Mouse (Mus musculus): ENCODE measurements around the gene Ier5. TPM values are rescaled to one million over a fixed set of nuclear protein-coding genes. Genes with fewer than 3 reads are reported as not detected.

Ier5 gene
- polyA plus RNA-seq, 1 experiment: 9.8 TPM

DNA sequence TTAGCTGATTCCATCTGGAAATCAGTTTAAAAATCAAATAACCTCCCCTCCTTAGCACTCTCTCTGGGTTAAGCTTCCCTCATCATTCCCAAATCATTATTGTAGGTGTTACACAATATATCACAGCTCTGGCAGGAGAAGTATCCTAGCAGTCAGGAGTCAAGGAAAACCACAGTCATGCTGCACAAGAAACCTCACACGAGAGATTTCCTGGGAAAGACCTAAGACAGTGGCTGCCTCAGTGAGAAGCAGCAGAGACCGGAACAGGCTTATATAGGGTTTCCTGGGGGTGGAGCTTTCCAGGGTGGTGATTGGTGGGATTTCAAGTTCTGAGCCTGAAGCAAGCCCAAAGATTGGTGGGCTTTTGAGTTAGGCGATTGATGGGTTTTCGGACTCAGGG lies 11.4 kb downstream of the Ier5 start:
- H3K36me3 ChIP-seq (ENCODE audit: control insufficient read depth, insufficient read depth, low read length): no peaks in the 10 kb centered on the region
- TF ChIP-seq POLR2A (IDR thresholded peaks at IDR 0.05; ENCODE audit: low read depth, low read length) (no peak), CTCF (conservative IDR thresholded peaks at IDR 0.05; ENCODE audit: insufficient read depth, insufficient read length, low read depth, low read length) (no peak)
- WGBS: 94% methylated on average over 4 of the region's 4 CpGs
- H3K27ac ChIP-seq (ENCODE audit: insufficient read depth, low read depth, low read length): no peak overlapping the region
- H3K4me1 ChIP-seq (ENCODE audit: control insufficient read depth, insufficient read depth, low read length): peaks cover 37% of the 10 kb centered on the region
- no peaks in the 10 kb centered on the region for H3K27me3 ChIP-seq (replicated peaks; ENCODE audit: control insufficient read depth, insufficient read depth, low read length)
- no peak for DNase-seq
- no peak overlapping the region for H3K4me3 ChIP-seq (ENCODE audit: insufficient read depth, low read depth, low read length)

DNA sequence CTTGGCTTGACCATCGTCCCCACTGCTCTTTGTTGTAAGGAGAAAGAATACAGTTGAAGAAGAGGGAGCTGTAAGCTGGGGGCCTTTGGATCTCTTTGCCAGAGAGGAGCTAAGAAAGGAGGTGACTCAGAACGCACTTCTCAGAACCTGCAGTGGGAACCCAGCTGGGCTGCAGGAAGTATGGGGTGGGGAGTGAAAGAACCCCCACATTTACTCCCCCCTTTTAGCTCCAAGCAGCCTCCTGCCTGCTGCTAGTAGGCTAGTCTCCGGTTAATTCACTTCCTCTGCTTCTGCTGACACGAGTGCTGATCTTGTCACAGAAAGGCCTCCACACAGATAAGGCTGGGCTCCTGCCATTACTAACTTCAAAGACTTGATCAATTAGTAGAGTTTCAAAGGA lies 12.5 kb downstream of the Ier5 start:
- no peak for TF ChIP-seq POLR2A (IDR thresholded peaks at IDR 0.05; ENCODE audit: low read depth, low read length)
- TF ChIP-seq CTCF (conservative IDR thresholded peaks at IDR 0.05; ENCODE audit: insufficient read depth, insufficient read length, low read depth, low read length): no peak
- peaks cover 34% of the 10 kb centered on the region for H3K4me1 ChIP-seq (ENCODE audit: control insufficient read depth, insufficient read depth, low read length)
- H3K27ac ChIP-seq (ENCODE audit: insufficient read depth, low read depth, low read length): peak overlapping the region; percentile 32; the same call in 1 of the 2 replicates

DNA sequence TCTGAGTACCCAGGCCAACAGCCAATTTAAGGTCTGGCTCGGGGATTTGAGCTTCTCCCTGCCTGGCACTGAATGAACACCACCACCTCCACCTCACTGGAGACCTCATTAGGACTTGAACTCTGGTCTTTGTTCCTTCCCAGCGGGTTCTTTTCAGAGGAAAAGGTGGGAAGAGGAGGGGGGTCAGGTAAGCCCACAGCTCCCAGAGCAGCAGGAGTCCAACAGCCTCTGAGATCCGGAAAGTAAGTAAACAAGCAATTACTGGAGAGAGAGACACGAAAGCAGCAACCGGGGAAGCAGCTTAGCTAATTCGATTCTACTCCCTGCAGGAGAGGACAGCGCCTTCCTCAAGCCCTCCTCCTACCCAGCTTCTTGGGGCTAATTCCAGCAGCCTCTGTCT lies 13.0 kb downstream of the Ier5 start:
- no peaks in the 10 kb centered on the region for H3K27me3 ChIP-seq (replicated peaks; ENCODE audit: control insufficient read depth, insufficient read depth, low read length)
- peak; percentile 83 for DNase-seq
- H3K4me3 ChIP-seq (ENCODE audit: insufficient read depth, low read depth, low read length): no peak overlapping the region
- TF ChIP-seq CTCF (conservative IDR thresholded peaks at IDR 0.05; ENCODE audit: insufficient read depth, insufficient read length, low read depth, low read length): no peak
- no peak for TF ChIP-seq POLR2A (IDR thresholded peaks at IDR 0.05; ENCODE audit: low read depth, low read length)
- H3K27ac ChIP-seq (ENCODE audit: insufficient read depth, low read depth, low read length): peak overlapping the region; percentile 32; the same call in 1 of the 2 replicates
- H3K36me3 ChIP-seq (ENCODE audit: control insufficient read depth, insufficient read depth, low read length): no peaks in the 10 kb centered on the region
- 33% methylated on average over 7 of the region's 7 CpGs for WGBS
- H3K4me1 ChIP-seq (ENCODE audit: control insufficient read depth, insufficient read depth, low read length): peaks cover 30% of the 10 kb centered on the region

More for the DNA sequence above, 12.5 kb downstream of the Ier5 start:
- DNase-seq: no peak
- H3K4me3 ChIP-seq (ENCODE audit: insufficient read depth, low read depth, low read length): no peak overlapping the region
- WGBS: 45% methylated on average over 4 of the region's 4 CpGs
- no peaks in the 10 kb centered on the region for H3K36me3 ChIP-seq (ENCODE audit: control insufficient read depth, insufficient read depth, low read length)
- no peaks in the 10 kb centered on the region for H3K27me3 ChIP-seq (replicated peaks; ENCODE audit: control insufficient read depth, insufficient read depth, low read length)

DNA sequence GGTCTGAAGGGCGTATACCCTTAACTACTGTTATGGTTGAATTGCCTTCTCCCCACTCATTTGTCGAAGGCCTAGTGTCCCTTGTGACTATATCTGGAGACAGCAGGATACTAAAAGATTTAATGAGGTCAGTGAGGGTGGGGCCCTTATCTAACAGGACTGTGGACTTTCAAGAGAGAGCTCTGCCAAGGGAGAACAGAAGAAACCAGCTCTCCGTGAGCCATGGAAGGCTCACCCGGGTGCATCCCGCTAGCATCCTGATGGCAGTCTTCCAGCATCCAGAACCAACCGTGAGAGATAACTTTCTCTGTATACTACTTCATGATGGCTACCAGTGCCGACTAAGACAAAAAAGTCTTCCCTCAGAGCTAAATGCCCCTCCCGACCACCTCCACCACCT lies 14.6 kb downstream of the Ier5 start:
- 45% methylated on average over 8 of the region's 8 CpGs for WGBS
- H3K27me3 ChIP-seq (replicated peaks; ENCODE audit: control insufficient read depth, insufficient read depth, low read length): no peaks in the 10 kb centered on the region
- no peak overlapping the region for H3K4me3 ChIP-seq (ENCODE audit: insufficient read depth, low read depth, low read length)
- no peak overlapping the region for H3K27ac ChIP-seq (ENCODE audit: insufficient read depth, low read depth, low read length)
- peak; percentile 75 for DNase-seq
- H3K36me3 ChIP-seq (ENCODE audit: control insufficient read depth, insufficient read depth, low read length): no peaks in the 10 kb centered on the region
- H3K4me1 ChIP-seq (ENCODE audit: control insufficient read depth, insufficient read depth, low read length): peaks cover 28% of the 10 kb centered on the region
- TF ChIP-seq CTCF (conservative IDR thresholded peaks at IDR 0.05; ENCODE audit: insufficient read depth, insufficient read length, low read depth, low read length) (no peak), POLR2A (IDR thresholded peaks at IDR 0.05; ENCODE audit: low read depth, low read length) (no peak)

DNA sequence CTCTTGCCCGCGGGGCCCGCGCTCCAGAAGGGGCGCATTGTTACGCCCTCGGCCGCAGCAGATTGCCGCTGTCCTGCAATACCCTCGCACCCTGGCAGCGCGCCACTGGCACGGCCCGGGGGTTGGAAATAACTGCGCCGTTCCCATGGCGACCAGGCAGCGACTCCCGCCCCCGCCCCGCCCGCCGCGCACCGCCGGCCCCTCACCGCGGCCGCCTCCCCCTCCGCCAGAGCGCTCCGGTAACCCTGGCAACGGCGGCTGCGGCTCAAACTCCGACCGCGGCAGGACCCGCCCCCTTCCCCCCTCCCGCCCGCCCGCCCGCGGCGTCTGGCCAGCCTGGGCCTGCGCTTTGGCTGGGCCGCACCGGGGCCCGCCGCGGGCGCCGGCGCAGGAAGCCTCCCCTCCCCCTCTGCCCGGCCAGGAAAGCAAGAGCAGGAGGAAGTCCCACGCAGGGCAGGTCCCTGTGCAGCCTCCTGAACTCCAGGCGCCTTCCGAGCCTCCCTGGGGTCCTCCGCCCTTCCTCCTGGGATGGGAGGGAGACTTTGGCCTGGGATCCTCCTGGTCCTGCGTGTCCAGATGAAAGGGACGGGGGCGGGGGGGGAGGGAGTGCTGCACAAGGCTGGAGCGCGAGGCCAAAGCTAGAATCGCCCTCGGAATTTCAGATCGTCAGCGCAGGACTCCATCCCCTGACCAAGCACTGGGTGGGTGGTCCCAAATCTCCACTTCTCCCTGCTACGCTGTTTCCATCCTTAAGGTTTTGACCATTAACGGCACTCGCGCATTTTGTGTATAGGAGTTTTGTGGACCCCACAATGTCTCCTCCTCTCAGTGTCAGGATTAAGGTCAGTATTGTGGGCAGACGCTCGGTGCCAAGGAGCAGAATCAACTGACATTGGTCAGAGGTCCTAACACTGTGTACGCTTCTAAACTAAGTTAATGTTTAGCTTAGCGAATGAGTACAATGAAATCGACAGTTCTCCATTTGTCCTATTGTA lies 15.9 kb downstream of the Ier5 start:
- Histone ChIP-seq H3K36me3 (ENCODE audit: control insufficient read depth, insufficient read depth, low read length) (no peaks in the 10 kb centered on the region), H3K4me3 (ENCODE audit: insufficient read depth, low read depth, low read length) (peak overlapping the region; percentile 48), H3K27me3 (replicated peaks; ENCODE audit: control insufficient read depth, insufficient read depth, low read length) (no peaks in the 10 kb centered on the region), H3K27ac (ENCODE audit: insufficient read depth, low read depth, low read length) (peak overlapping the region; percentile 97), H3K4me1 (ENCODE audit: control insufficient read depth, insufficient read depth, low read length) (peaks cover 28% of the 10 kb centered on the region)
- no peak for TF ChIP-seq CTCF (conservative IDR thresholded peaks at IDR 0.05; ENCODE audit: insufficient read depth, insufficient read length, low read depth, low read length)
- no peak for TF ChIP-seq POLR2A (IDR thresholded peaks at IDR 0.05; ENCODE audit: low read depth, low read length)
- 2% methylated on average over 73 of the region's 77 CpGs for WGBS
- DNase-seq: peak; percentile 98

DNA sequence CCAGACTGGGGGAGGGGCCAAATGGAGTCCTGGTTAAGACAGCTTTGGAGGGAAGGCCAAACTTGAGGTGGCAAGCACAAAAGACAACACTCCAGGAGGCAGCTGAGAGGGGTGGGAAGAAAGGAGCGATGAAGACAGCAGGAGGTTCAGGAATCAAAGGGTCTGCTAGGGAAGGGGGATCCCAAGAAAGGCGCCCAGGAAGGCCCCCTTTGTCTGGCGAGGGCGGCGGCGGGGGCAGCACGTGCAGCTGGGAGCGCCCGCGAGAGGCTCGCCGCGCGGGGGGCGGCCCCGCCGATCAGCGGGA lies 16.5 kb downstream of the Ier5 start:
- Histone ChIP-seq H3K27ac (ENCODE audit: insufficient read depth, low read depth, low read length) (peak overlapping the region; percentile 75), H3K4me3 (ENCODE audit: insufficient read depth, low read depth, low read length) (peak overlapping the region; percentile 48), H3K27me3 (replicated peaks; ENCODE audit: control insufficient read depth, insufficient read depth, low read length) (no peaks in the 10 kb centered on the region), H3K4me1 (ENCODE audit: control insufficient read depth, insufficient read depth, low read length) (peaks cover 28% of the 10 kb centered on the region), H3K36me3 (ENCODE audit: control insufficient read depth, insufficient read depth, low read length) (no peaks in the 10 kb centered on the region)
- 2% methylated on average over 18 of the region's 18 CpGs for WGBS
- peak; percentile 62 for DNase-seq
- TF ChIP-seq CTCF (conservative IDR thresholded peaks at IDR 0.05; ENCODE audit: insufficient read depth, insufficient read length, low read depth, low read length): no peak

DNA sequence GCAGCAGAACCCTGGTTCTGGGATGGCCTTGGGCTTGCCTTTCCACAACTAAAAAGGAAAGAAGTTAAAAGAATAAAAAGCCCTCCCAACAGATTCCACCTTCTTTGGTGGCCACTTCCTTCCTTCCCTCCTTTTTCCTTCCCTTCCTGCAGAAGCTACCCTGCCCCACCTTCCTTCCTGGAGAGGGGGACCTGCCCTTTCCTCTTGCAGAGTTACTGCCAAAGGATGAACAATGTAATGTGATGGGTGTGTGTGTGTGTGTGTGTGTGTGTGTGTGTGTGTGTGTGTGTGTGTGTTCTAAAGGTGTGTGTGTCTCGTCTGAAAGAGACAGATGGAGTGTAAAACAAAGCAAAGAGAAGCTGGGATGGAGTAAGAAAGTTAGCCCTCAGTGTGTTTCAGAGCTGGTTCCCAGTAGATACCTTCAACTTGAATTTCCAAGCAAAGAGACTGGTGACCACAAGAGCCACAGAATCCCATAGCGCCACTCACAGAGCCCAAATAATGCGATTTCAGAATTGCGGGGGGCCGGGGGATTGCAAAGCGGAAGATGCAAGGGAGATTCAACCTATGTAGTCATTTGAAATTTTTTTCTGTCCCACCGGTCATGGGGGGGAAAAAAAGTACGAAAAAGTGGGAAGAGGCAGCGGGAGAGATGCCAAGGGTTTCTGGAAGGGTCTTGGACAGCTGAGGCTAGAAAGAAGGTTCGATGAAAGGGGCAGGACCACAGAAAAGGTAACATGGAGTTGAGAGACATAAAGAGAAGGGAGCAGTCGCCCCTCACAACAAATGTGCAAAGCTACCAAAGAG lies 17.1 kb downstream of the Ier5 start:
- H3K27me3 ChIP-seq (replicated peaks; ENCODE audit: control insufficient read depth, insufficient read depth, low read length): no peaks in the 10 kb centered on the region
- H3K4me1 ChIP-seq (ENCODE audit: control insufficient read depth, insufficient read depth, low read length): peaks cover 28% of the 10 kb centered on the region
- no peak overlapping the region for H3K4me3 ChIP-seq (ENCODE audit: insufficient read depth, low read depth, low read length)
- H3K27ac ChIP-seq (ENCODE audit: insufficient read depth, low read depth, low read length): peak overlapping the region; percentile 75
- H3K36me3 ChIP-seq (ENCODE audit: control insufficient read depth, insufficient read depth, low read length): no peaks in the 10 kb centered on the region
- TF ChIP-seq CTCF (conservative IDR thresholded peaks at IDR 0.05; ENCODE audit: insufficient read depth, insufficient read length, low read depth, low read length) (no peak), POLR2A (IDR thresholded peaks at IDR 0.05; ENCODE audit: low read depth, low read length) (no peak)
- WGBS: 41% methylated on average over 11 of the region's 11 CpGs
- DNase-seq: peak; percentile 76
